Mouse (Mus musculus): ENCODE results near the gene Mrps7. TPM values are rescaled to one million over a fixed set of nuclear protein-coding genes. Genes with fewer than 3 reads are reported as not detected.

Gene Mrps7
- polyA plus RNA-seq, 1 experiment from 2014 or later: 52.2 TPM

DNA sequence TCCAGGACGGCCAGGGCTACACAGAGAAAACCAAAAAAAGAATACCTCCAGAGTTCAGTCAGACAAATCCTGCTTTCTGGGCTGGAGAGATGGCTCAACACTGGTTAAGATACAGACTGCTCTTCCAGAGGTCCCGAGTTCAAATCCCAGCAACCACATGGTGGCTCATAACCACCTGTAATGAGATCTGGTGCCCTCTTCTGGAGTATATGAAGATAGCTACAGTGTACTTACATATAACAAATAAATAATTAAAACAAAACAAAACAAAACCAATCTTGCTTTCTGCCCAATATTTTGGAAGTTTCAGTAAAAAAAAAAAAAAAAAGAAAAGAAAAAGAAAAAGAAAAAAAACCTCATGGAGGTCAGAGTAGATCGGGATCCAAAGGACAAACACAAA lies 8.5 kb upstream of the Mrps7 start:
- peaks cover 45% of the 10 kb centered on the region for H3K36me3 ChIP-seq (ENCODE audit: control insufficient read depth, insufficient read depth)
- H3K27ac ChIP-seq (ENCODE audit: low read depth, low read length): no peak overlapping the region
- no peak overlapping the region for H3K4me3 ChIP-seq (ENCODE audit: low read depth, low read length)
- H3K4me1 ChIP-seq (replicated peaks; ENCODE audit: control insufficient read depth, insufficient read depth, low read length): no peaks in the 10 kb centered on the region
- H3K27me3 ChIP-seq (replicated peaks; ENCODE audit: control insufficient read depth, insufficient read depth, low read length): no peaks in the 10 kb centered on the region
- H3K9me3 ChIP-seq (ENCODE audit: control insufficient read depth): no peaks in the 10 kb centered on the region
- no peak overlapping the region for H3K4me2 ChIP-seq (replicated peaks; ENCODE audit: low read depth)
- peak; percentile 13; the same call in 1 of the 2 replicates for TF ChIP-seq CTCF (IDR thresholded peaks at IDR 0.05; ENCODE audit: low read depth)
- 97% methylated on average over 3 of the region's 3 CpGs for WGBS
- H3K9ac ChIP-seq (ENCODE audit: low read depth, low read length): no peak overlapping the region
- no peak for ATAC-seq

DNA sequence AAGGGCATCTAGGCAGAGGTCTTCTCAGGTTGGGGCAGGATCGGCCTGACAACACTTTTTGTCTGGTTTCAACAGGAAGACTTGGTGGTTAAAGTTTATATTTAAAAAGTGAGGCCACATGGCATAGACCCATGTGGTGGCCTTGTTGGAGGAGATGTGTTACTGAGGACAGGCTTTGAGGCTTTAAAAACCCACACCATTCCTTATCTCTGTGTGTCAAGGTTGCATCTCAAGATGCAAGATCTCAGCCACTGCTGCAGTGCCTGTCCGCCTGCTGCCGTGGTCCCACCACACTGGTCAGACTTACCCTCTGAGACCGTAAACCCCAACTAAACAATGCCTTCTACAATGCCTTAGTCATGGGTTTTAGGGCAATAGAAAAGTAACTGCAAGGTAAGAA lies 5.4 kb upstream of the Mrps7 start:
- 92% methylated on average over 4 of the region's 4 CpGs for WGBS
- TF ChIP-seq CTCF (IDR thresholded peaks at IDR 0.05; ENCODE audit: low read depth): no peak
- no peak overlapping the region for H3K27ac ChIP-seq (ENCODE audit: low read depth, low read length)
- H3K9me3 ChIP-seq (ENCODE audit: control insufficient read depth): no peaks in the 10 kb centered on the region
- no peaks in the 10 kb centered on the region for H3K27me3 ChIP-seq (replicated peaks; ENCODE audit: control insufficient read depth, insufficient read depth, low read length)
- H3K4me3 ChIP-seq (ENCODE audit: low read depth, low read length): no peak overlapping the region
- H3K36me3 ChIP-seq (ENCODE audit: control insufficient read depth, insufficient read depth): peaks cover 16% of the 10 kb centered on the region
- ATAC-seq: no peak
- H3K9ac ChIP-seq (ENCODE audit: low read depth, low read length): no peak overlapping the region
- no peaks in the 10 kb centered on the region for H3K4me1 ChIP-seq (replicated peaks; ENCODE audit: control insufficient read depth, insufficient read depth, low read length)
- no peak overlapping the region for H3K4me2 ChIP-seq (replicated peaks; ENCODE audit: low read depth)

DNA sequence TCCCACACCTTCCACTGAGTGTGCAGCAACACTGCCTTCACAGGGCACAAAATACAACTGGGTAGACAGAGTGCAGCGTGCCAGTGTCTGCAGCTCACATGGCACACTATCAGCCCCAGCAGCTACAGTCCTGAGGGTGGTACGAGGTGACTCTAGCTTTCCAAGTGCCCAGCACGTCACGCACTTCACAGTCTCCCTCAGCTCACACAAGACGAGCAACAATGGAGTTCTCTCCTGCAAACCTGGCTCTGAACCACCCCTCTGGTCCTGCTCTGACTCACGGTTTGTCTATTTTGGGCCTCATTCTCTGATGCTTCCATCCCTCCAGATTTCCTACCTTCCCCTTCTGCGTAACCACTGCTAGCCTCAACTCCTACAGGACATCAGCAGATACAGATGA lies 4.0 kb upstream of the Mrps7 start:
- 93% methylated on average over 7 of the region's 7 CpGs for WGBS
- no peak overlapping the region for H3K27ac ChIP-seq (ENCODE audit: low read depth, low read length)
- no peak overlapping the region for H3K9ac ChIP-seq (ENCODE audit: low read depth, low read length)
- H3K4me1 ChIP-seq (replicated peaks; ENCODE audit: control insufficient read depth, insufficient read depth, low read length): no peaks in the 10 kb centered on the region
- ATAC-seq: no peak
- no peak overlapping the region for H3K4me3 ChIP-seq (ENCODE audit: low read depth, low read length)
- H3K4me2 ChIP-seq (replicated peaks; ENCODE audit: low read depth): no peak overlapping the region
- H3K9me3 ChIP-seq (ENCODE audit: control insufficient read depth): no peaks in the 10 kb centered on the region
- H3K27me3 ChIP-seq (replicated peaks; ENCODE audit: control insufficient read depth, insufficient read depth, low read length): no peaks in the 10 kb centered on the region
- peaks cover 9% of the 10 kb centered on the region for H3K36me3 ChIP-seq (ENCODE audit: control insufficient read depth, insufficient read depth)
- no peak for TF ChIP-seq CTCF (IDR thresholded peaks at IDR 0.05; ENCODE audit: low read depth)

DNA sequence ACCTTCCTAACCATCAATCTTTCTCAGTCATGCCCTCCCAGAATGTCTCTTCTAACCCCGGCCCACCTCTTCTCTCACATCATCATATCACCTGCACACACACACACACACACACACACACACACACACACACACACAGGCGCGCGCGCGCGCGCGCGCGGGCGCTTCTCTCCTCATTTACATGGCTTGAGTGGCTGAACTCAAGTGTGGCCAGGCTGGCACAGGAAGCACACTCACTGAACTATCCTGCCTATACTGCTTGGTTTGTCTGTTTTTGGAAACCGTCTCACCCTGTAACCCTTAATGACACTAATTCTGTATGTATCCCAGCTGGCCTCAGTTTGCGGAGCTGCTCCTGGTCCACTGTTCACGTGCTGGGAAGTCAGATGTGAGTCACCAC lies 3.0 kb upstream of the Mrps7 start:
- Histone ChIP-seq H3K4me2 (replicated peaks; ENCODE audit: low read depth) (no peak overlapping the region), H3K9ac (ENCODE audit: low read depth, low read length) (no peak overlapping the region), H3K4me3 (ENCODE audit: low read depth, low read length) (no peak overlapping the region), H3K36me3 (ENCODE audit: control insufficient read depth, insufficient read depth) (peaks cover 6% of the 10 kb centered on the region), H3K4me1 (replicated peaks; ENCODE audit: control insufficient read depth, insufficient read depth, low read length) (no peaks in the 10 kb centered on the region), H3K9me3 (ENCODE audit: control insufficient read depth) (no peaks in the 10 kb centered on the region), H3K27me3 (replicated peaks; ENCODE audit: control insufficient read depth, insufficient read depth, low read length) (no peaks in the 10 kb centered on the region), H3K27ac (ENCODE audit: low read depth, low read length) (no peak overlapping the region)
- no peak for TF ChIP-seq CTCF (IDR thresholded peaks at IDR 0.05; ENCODE audit: low read depth)
- no peak for ATAC-seq
- 92% methylated on average over 15 of the region's 15 CpGs for WGBS

DNA sequence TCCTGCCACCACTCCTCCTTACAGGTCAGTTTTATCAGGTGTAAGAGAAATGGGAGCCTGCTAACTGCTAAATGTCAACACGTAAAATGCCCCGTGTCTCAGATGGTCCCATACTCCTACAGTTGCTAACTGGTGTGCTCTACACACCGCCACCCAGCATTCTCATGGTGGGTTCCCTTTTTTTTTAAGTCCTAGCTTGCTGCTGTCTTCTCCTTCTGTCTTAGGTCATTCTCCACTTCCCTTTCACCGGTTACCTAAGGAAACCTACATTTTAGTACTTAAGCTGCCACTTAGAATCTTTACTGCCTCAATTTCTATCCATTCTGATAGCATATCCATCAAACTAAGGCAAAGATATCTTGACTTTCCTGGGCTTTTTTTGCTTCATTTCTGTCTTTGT lies 2.6 kb upstream of the Mrps7 start:
- no peak for TF ChIP-seq CTCF (IDR thresholded peaks at IDR 0.05; ENCODE audit: low read depth)
- ATAC-seq: no peak
- Histone ChIP-seq H3K4me2 (replicated peaks; ENCODE audit: low read depth) (no peak overlapping the region), H3K36me3 (ENCODE audit: control insufficient read depth, insufficient read depth) (peaks cover 9% of the 10 kb centered on the region), H3K27ac (ENCODE audit: low read depth, low read length) (no peak overlapping the region), H3K9ac (ENCODE audit: low read depth, low read length) (no peak overlapping the region), H3K9me3 (ENCODE audit: control insufficient read depth) (no peaks in the 10 kb centered on the region), H3K4me3 (ENCODE audit: low read depth, low read length) (no peak overlapping the region), H3K4me1 (replicated peaks; ENCODE audit: control insufficient read depth, insufficient read depth, low read length) (no peaks in the 10 kb centered on the region), H3K27me3 (replicated peaks; ENCODE audit: control insufficient read depth, insufficient read depth, low read length) (no peaks in the 10 kb centered on the region)
- 91% methylated on average over 4 of the region's 4 CpGs for WGBS

DNA sequence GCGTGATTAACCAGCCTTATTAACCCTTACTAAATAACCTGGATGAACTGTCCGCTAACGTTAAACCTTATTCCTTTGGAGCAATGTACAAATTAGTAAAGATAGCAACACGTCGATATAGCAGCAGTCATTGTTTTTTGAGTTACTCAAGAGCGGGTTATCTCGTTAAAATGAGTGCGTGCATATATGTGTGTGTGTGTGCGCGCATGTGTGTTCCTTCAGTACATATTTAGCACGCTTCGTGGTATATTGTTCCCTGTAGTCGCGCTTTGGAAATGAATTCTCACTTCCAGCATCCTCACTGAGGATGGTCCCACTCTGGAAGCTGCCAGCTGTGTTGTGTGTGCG lies 623 bp upstream of the Mrps7 start:
- Histone ChIP-seq H3K4me3 (ENCODE audit: low read depth, low read length) (peak overlapping the region; percentile 98), H3K9me3 (ENCODE audit: control insufficient read depth) (no peaks in the 10 kb centered on the region), H3K4me2 (replicated peaks; ENCODE audit: low read depth) (peak overlapping the region; percentile 93), H3K36me3 (ENCODE audit: control insufficient read depth, insufficient read depth) (peaks cover 23% of the 10 kb centered on the region), H3K27me3 (replicated peaks; ENCODE audit: control insufficient read depth, insufficient read depth, low read length) (no peaks in the 10 kb centered on the region), H3K4me1 (replicated peaks; ENCODE audit: control insufficient read depth, insufficient read depth, low read length) (no peaks in the 10 kb centered on the region), H3K9ac (ENCODE audit: low read depth, low read length) (peak overlapping the region; percentile 95), H3K27ac (ENCODE audit: low read depth, low read length) (peak overlapping the region; percentile 92)
- 3% methylated on average over 15 of the region's 15 CpGs for WGBS
- TF ChIP-seq CTCF (IDR thresholded peaks at IDR 0.05; ENCODE audit: low read depth): no peak
- ATAC-seq: no peak

DNA sequence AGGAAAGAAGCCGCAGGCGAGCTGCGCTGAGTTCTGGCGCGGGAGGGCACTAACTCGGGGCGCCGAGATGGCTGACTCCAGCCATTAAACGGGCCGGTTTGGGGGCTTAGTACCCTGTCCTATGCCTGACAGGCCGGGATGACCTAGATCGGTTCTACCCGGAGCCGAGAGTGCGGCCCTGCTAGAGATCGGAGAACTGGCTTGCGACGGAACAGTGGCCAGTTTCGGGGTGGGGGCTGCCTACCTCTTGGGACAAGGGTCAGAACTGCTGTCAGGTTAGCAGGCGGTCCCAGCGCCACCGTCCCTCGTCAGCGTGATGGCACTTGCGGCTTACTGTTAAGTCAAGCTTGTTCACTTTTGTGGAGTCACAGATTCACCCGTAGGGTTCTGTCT lies 575 bp downstream of the Mrps7 start:
- Histone ChIP-seq H3K9me3 (ENCODE audit: control insufficient read depth) (no peaks in the 10 kb centered on the region), H3K9ac (ENCODE audit: low read depth, low read length) (peak overlapping the region; percentile 95), H3K4me3 (ENCODE audit: low read depth, low read length) (peak overlapping the region; percentile 98), H3K4me2 (replicated peaks; ENCODE audit: low read depth) (peak overlapping the region; percentile 93), H3K27me3 (replicated peaks; ENCODE audit: control insufficient read depth, insufficient read depth, low read length) (no peaks in the 10 kb centered on the region), H3K27ac (ENCODE audit: low read depth, low read length) (peak overlapping the region; percentile 92), H3K4me1 (replicated peaks; ENCODE audit: control insufficient read depth, insufficient read depth, low read length) (no peaks in the 10 kb centered on the region), H3K36me3 (ENCODE audit: control insufficient read depth, insufficient read depth) (peaks cover 35% of the 10 kb centered on the region)
- WGBS: under 1% methylated on average over 26 of the region's 26 CpGs
- TF ChIP-seq CTCF (IDR thresholded peaks at IDR 0.05; ENCODE audit: low read depth): no peak
- peak; percentile 13; the same call in 1 of the 2 replicates for ATAC-seq
